Mouse (Mus musculus) gastrocnemius, postnatal 4 days (tissue): ENCODE data around the gene Jak1. TPM values are rescaled to one million over a fixed set of nuclear protein-coding genes. Genes with fewer than 3 reads are reported as not detected.

Experiments used
- DNase-seq, 2 experiments: peaks; one replicate each; pipeline ENCODE4 v3.0.0; 2021 to 2022; ENCODE audit warnings: low spot score in 2 of 2, mixed read lengths in 2 of 2
- total RNA-seq, 2 experiments: library from RNA; stranded (reverse); gene quantifications; 2 replicates each; pipeline ENCODE4 v1.2.3; 2021

Jak1 gene
- total RNA-seq, 2 experiments from 2014 or later: 108 to 117 TPM

- DNase-seq: no peak
These were observed 68.7 kb downstream of the Jak1 start for GRCm38 (mm10) chr4:101196407-101196806.

DNA sequence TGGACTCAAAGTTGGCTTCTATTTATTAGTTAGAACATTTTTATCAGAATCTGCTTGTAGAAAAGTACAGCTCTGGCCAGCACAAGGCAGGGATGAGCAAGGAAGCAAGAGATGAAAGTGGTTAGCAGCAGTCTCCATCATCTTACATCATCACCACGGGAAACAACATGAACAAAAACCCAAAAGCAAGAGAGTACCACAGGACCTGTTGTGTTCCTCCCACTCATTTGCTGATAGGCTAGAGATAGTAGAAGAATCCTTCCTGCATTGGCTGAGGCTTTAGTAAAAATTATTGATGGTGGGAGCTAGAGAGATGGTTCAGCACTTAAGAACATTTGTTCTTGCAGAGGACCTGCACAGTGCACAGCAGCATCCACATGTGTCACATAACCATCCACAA lies 70.9 kb downstream of the Jak1 start:
- no peak for DNase-seq

DNA sequence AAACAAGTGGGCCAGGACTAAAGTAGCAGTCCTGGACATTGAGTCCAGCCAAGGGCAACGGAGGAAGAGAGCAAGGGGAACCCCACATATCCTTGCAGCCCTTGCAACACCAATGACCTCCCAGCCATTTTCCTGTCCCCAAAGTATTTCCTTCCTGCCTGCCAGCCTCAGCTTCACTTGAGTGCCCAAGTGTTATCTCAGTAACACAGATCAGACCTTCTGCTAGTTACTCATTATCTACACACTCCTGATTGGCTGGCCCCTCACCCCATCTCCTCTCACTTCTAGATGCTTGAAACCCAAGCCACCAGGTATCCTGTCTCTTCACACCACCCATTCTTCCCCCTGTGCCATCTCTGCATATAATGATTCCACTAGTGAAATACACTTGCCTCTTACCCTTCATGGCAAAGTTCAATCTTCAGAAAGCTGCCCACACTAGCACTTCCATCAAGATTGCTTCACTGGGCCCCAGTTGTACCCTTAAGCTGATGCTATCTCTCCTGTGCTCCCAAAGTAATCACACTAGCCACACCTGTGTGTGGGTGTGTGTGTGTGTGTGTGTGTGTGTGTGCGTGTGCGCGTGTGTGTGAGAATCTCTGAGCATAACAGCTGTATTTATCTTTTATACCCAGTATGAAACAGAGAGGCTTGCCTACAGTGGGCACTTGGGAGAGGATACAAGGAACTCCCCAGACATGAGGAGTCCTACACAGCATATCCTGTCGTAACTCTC lies 72.7 kb downstream of the Jak1 start:
- no peak for DNase-seq

- DNase-seq: no peak
These were observed 77.7 kb downstream of the Jak1 start for GRCm38 (mm10) chr4:101187381-101187780.

- no peak for DNase-seq
These were observed 78.5 kb downstream of the Jak1 start for GRCm38 (mm10) chr4:101186591-101186990.

- DNase-seq: no peak
These were observed 79.9 kb downstream of the Jak1 start for GRCm38 (mm10) chr4:101185216-101185615.

GRCm38 (mm10) chr4:101182603-101183011 lies 82.5 kb downstream of the Jak1 start:
- no peak for DNase-seq

- DNase-seq: no peak
These were observed 84.4 kb downstream of the Jak1 start for GRCm38 (mm10) chr4:101180681-101181080.

DNA sequence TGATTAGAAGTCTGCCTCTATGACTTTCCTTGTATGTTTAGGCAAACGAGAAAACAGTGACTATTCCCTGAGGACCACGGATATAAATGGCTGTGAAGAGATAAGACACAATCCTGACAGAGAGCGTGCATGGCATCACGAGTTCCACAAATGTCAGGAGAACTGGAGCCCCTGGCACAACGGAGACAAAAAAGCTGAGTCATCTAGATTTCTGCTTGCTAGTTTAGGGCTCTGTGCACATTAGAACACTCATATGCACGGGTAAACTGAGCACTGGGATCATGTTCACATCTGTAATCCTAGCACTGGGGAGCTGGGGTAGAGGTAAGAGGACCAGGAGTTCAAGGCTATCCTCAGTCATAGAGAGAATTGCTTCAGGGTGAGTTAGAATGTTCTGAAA lies 85.2 kb downstream of the Jak1 start:
- no peak for DNase-seq

DNA sequence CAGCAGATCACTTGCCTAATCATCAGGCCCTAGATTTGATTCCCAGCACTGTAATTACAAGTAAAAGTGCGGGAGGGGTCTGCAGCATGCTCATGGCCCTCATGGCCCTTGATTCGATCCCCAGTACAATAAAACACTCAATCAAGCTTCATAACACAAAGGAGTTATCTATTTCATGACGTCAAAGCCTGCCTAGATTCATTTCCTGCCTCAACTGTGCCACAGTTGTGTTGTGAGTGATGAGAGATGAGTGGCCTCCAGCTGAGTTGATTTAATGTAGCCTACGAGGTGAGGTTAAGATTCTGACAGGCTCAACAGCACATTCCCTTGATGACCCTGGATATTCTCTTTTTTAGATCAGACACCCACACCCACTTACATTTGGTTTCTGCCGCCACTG lies 86.0 kb downstream of the Jak1 start:
- DNase-seq: no peak

DNA sequence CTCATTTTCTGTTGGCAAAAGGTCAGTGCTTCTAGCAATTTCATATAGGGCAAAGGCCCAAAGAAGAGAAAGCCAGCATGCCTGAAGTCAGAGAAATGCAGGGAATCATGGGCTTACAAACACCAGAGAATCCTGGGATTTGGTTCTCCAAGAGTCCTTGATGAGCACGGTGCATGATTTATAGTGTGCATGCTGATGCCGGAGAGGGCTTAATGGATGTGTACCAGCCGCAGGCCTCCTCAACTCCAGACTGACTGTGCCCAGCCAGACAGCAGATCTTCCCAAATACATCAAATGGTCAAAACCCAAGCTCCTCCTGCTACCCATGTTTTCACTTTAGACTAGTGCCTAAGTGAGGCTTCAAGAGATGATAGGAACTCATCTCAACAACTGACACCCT lies 87.3 kb downstream of the Jak1 start:
- DNase-seq: no peak

GRCm38 (mm10) chr4:101176123-101176522 lies 89.0 kb downstream of the Jak1 start:
- no peak for DNase-seq

DNA sequence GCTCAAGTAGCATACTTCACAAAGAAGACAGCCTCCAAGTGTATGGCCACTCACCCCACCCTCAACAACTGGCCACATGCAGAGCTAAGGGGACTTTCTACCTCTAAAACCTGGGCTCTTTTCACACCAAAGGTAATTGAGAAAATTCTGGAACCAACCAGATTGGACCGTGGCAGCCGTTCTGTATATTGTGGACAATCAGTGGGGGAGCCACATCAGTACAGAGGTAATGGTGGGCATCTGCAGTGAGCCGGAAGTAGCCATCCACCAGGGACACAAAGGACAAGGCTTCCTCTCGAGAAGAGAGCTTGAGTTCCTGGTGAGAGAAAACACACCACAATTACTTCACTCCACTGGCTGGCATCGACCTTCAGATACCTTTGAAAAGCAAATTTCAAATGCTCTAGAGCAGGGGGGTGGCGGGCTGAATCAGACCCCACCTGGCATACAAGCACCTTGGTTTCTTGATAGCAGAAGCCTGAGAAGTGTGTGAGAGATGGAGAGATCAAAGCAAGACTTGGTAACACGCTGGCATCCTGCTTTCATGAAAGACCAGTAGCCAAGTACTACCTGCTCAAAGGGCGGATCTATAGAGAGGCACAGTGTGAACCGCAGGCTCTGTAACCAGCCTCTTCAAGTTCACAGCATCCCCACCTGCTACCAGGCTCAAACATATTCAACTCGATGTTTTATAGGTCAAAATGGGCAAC lies 90.0 kb downstream of the Jak1 start:
- no peak for DNase-seq

- no peak for DNase-seq
These were observed 92.3 kb downstream of the Jak1 start for GRCm38 (mm10) chr4:101172738-101173137.

GRCm38 (mm10) chr4:101168189-101168778 lies 96.8 kb downstream of the Jak1 start:
- DNase-seq: no peak

GRCm38 (mm10) chr4:101167777-101168176 lies 97.3 kb downstream of the Jak1 start:
- no peak for DNase-seq

- no peak for DNase-seq
These were observed 99.3 kb downstream of the Jak1 start for GRCm38 (mm10) chr4:101165776-101166175.

DNA sequence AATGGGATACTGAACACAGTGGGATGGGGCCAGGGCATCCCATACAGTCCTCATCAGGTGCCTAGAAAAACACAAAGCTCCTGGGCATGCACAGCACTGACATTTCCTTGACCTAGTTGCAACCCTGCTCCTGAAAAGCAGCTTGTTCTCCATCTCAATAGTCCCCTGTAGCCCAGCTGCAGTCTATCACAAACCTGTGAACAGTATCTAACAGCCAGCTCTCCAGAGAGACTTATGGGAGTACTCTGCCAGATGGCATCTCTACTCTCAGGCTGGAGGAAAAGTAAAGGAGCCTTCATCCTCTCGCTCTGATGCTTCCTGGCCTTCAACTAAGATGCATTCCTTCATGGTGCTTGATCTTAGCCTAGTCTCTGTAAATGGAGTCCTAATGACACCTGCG lies 100.4 kb downstream of the Jak1 start:
- no peak for DNase-seq

- no peak for DNase-seq
These were observed 100.9 kb downstream of the Jak1 start for GRCm38 (mm10) chr4:101164189-101164588.

GRCm38 (mm10) chr4:101160821-101161220 lies 104.3 kb downstream of the Jak1 start:
- no peak for DNase-seq

- no peak for DNase-seq
These were observed 105.8 kb downstream of the Jak1 start for GRCm38 (mm10) chr4:101159191-101159764.

- DNase-seq: no peak
These were observed 106.8 kb downstream of the Jak1 start for GRCm38 (mm10) chr4:101158282-101158681.
